Mouse (Mus musculus) intestine, postnatal 0 days (tissue): Measurements from ENCODE around the gene Iqgap1. TPM values are rescaled to one million over a fixed set of nuclear protein-coding genes. Genes with fewer than 3 reads are reported as not detected.

Experiments used
- ATAC-seq: fragments of 200-750 bp; cut with Nextera tagmentation; 2 replicates; pipeline ENCODE4 v1.8.0; 2017; ENCODE audit warnings: mild to moderate bottlenecking, moderate TSS enrichment, moderate library complexity
- H3K27ac ChIP-seq: fragments of 300-500 bp; sonication (generic); 2 replicates; pipeline ENCODE4 v1.5.1; 2014; ENCODE audit warnings: mild to moderate bottlenecking, low read depth, low read length, moderate library complexity
- H3K27me3 ChIP-seq: fragments of 300-500 bp; sonication (generic); replicated peaks from 2 replicates; pipeline ENCODE4 v1.6.1; 2014; ENCODE audit warnings: low read length, mixed read lengths; ENCODE audit not compliant: control insufficient read depth, insufficient read depth
- H3K36me3 ChIP-seq: fragments of 300-500 bp; sonication (generic); 2 replicates; pipeline ENCODE4 v1.6.1; 2014; ENCODE audit warnings: mild to moderate bottlenecking, moderate library complexity; ENCODE audit not compliant: control insufficient read depth, insufficient read depth
- H3K4me1 ChIP-seq: fragments of 300-500 bp; sonication (generic); replicated peaks from 2 replicates; pipeline ENCODE4 v1.6.1; 2014; ENCODE audit warnings: antibody characterized with exemption, low read length, mixed read lengths; ENCODE audit not compliant: control insufficient read depth, insufficient read depth
- H3K4me2 ChIP-seq: fragments of 300-500 bp; sonication (generic); replicated peaks from 2 replicates; pipeline ENCODE4 v1.6.1; 2014; ENCODE audit warnings: low read depth, mild to moderate bottlenecking, moderate library complexity
- H3K4me3 ChIP-seq: fragments of 300-500 bp; sonication (generic); 2 replicates; pipeline ENCODE4 v1.5.1; 2014; ENCODE audit warnings: low read depth, low read length
- H3K9ac ChIP-seq: fragments of 300-500 bp; sonication (generic); 2 replicates; pipeline ENCODE4 v1.6.1; 2014; ENCODE audit warnings: mild to moderate bottlenecking, low read depth, low read length
- H3K9me3 ChIP-seq: fragments of 300-500 bp; sonication (generic); 2 replicates; pipeline ENCODE4 v1.6.1; 2016; ENCODE audit warnings: mixed run types; ENCODE audit not compliant: control insufficient read depth
- CTCF ChIP-seq: sonication (generic); IDR thresholded peaks from 2 replicates; pipeline ENCODE4 v1.5.1; 2016; ENCODE audit warnings: low read depth, mild to moderate bottlenecking, control low read depth, antibody characterized with exemption, moderate library complexity
- WGBS: fragments of 180-500 bp; shearing (Covaris S2); extraction: QIAGEN DNeasy Blood & Tissue Kit; methylation state at CpG from one replicate; pipeline ENCODE4 v1.1.7; 2014; 5-methylcytosine and 5-hydroxymethylcytosine counted together
- polyA plus RNA-seq: library from polyadenylated mRNA; unstranded; fragments of >200 nt; fragmentation: Nextera tagmentation; extraction: Ambion mirVana; gene quantifications from 2 replicates; pipeline ENCODE4 v1.2.1, GENCODE M21; 2015

Gene Iqgap1
- polyA plus RNA-seq: 32.3 and 34.1 TPM in 2 replicates

- no peak for TF ChIP-seq CTCF
- Histone ChIP-seq H3K4me1 (peaks cover 6% of the 10 kb centered on the region; the same call in 1 of the 2 replicates), H3K27me3 (no peaks in the 10 kb centered on the region), H3K36me3 (no peaks in the 10 kb centered on the region), H3K9ac (no peak within 1 kb of the TSS), H3K4me3 (no peak within 1 kb of the TSS), H3K9me3 (no peaks in the 10 kb centered on the region), H3K27ac (no peak within 1 kb of the TSS), H3K4me2 (no peak within 1 kb of the TSS)
- 74% methylated on average over 11 of the region's 11 CpGs for WGBS
- no peak for ATAC-seq
Measured at GRCm38 (mm10) chr7:80825843-80826403, at the start of gene Iqgap1. Gene Iqgap1, minus strand, starts transcription at chr7:80825974.

GRCm38 (mm10) chr7:80873631-80874030 is 47.9 kb upstream of the Iqgap1 start:
- no peak for ATAC-seq
- 96% methylated on average over 2 of the region's 2 CpGs for WGBS
- no peak overlapping the region for H3K4me2 ChIP-seq
- TF ChIP-seq CTCF: peak; percentile 36
- no peaks in the 10 kb centered on the region for H3K4me1 ChIP-seq
- no peak overlapping the region for H3K27ac ChIP-seq
- no peak overlapping the region for H3K9ac ChIP-seq
- no peaks in the 10 kb centered on the region for H3K9me3 ChIP-seq
- peaks cover 41% of the 10 kb centered on the region for H3K36me3 ChIP-seq
- H3K4me3 ChIP-seq: no peak overlapping the region
- H3K27me3 ChIP-seq: no peaks in the 10 kb centered on the region

- WGBS: 79% methylated on average over 5 of the region's 5 CpGs
- no peak overlapping the region for H3K9ac ChIP-seq
- H3K4me1 ChIP-seq: no peaks in the 10 kb centered on the region
- no peak for TF ChIP-seq CTCF
- H3K27me3 ChIP-seq: no peaks in the 10 kb centered on the region
- ATAC-seq: no peak
- H3K4me3 ChIP-seq: no peak overlapping the region
- no peaks in the 10 kb centered on the region for H3K9me3 ChIP-seq
- no peak overlapping the region for H3K4me2 ChIP-seq
- no peak overlapping the region for H3K27ac ChIP-seq
- H3K36me3 ChIP-seq: peaks cover 41% of the 10 kb centered on the region
Measured at GRCm38 (mm10) chr7:80873038-80873437, 47.3 kb upstream of the Iqgap1 start.

GRCm38 (mm10) chr7:80868686-80869085 is 42.9 kb upstream of the Iqgap1 start:
- peaks cover 14% of the 10 kb centered on the region for H3K36me3 ChIP-seq
- no peaks in the 10 kb centered on the region for H3K27me3 ChIP-seq
- no peak for ATAC-seq
- H3K9ac ChIP-seq: no peak overlapping the region
- H3K27ac ChIP-seq: no peak overlapping the region
- no peaks in the 10 kb centered on the region for H3K9me3 ChIP-seq
- TF ChIP-seq CTCF: no peak
- H3K4me3 ChIP-seq: no peak overlapping the region
- 91% methylated on average over 2 of the region's 2 CpGs for WGBS
- H3K4me2 ChIP-seq: no peak overlapping the region
- H3K4me1 ChIP-seq: 0 out of 2 replicates have a peak, but pooled peaks cover 11% of the 10 kb centered on the region

GRCm38 (mm10) chr7:80866514-80867147 is 40.9 kb upstream of the Iqgap1 start:
- 0 out of 2 replicates have a peak, but pooled peaks cover 11% of the 10 kb centered on the region for H3K4me1 ChIP-seq
- ATAC-seq: peak; percentile 91
- H3K4me3 ChIP-seq: no peak overlapping the region
- TF ChIP-seq CTCF: no peak
- peak overlapping the region; percentile 3; the same call in 1 of the 2 replicates for H3K9ac ChIP-seq
- H3K4me2 ChIP-seq: peak overlapping the region; percentile 48
- 34% methylated on average over 7 of the region's 7 CpGs for WGBS
- peak overlapping the region; percentile 83 for H3K27ac ChIP-seq
- H3K27me3 ChIP-seq: no peaks in the 10 kb centered on the region
- peaks cover 14% of the 10 kb centered on the region for H3K36me3 ChIP-seq
- no peaks in the 10 kb centered on the region for H3K9me3 ChIP-seq

GRCm38 (mm10) chr7:80865521-80865920 is 39.7 kb upstream of the Iqgap1 start:
- H3K27ac ChIP-seq: peak overlapping the region; percentile 28
- ATAC-seq: no peak
- no peak overlapping the region for H3K4me3 ChIP-seq
- 0 out of 2 replicates have a peak, but pooled peaks cover 11% of the 10 kb centered on the region for H3K4me1 ChIP-seq
- H3K9me3 ChIP-seq: no peaks in the 10 kb centered on the region
- 66% methylated on average over 7 of the region's 7 CpGs for WGBS
- H3K9ac ChIP-seq: no peak overlapping the region
- H3K27me3 ChIP-seq: no peaks in the 10 kb centered on the region
- H3K36me3 ChIP-seq: peaks cover 8% of the 10 kb centered on the region
- no peak for TF ChIP-seq CTCF
- H3K4me2 ChIP-seq: no peak overlapping the region
